Mouse (Mus musculus): ENCODE measurements around the gene Adra2a.

The Adra2a gene

GRCm38 (mm10) chr19:54076362-54077349 lies 32.7 kb downstream of the Adra2a start:
- no peak for DNase-seq (ENCODE audit: low spot score)

- no peak for DNase-seq (ENCODE audit: low spot score)
Observed at GRCm38 (mm10) chr19:54081303-54081702, 37.4 kb downstream of the Adra2a start.

GRCm38 (mm10) chr19:54081716-54082165 lies 37.8 kb downstream of the Adra2a start:
- no peak for DNase-seq (ENCODE audit: low spot score)

DNA sequence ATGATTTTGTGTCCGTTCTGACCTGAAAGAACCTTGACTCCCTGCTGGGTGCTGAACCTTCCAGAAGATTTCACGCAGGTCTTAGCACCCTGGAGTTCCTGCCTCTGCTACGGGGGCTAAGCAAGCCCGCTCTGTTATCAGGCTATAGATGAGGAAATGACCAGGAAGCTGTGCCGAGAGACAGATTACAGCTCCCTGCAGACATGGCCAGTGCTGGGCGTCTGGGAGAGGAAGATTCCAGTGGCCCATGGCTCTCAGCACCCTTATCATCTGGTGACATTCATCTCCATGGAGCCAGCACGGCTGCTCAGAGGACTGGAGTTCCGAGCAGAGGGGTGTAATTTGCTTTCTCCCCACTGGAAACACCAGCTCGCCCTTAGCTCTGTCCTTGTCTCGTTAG lies 43.4 kb downstream of the Adra2a start:
- DNase-seq (ENCODE audit: low spot score) = no peak

DNA sequence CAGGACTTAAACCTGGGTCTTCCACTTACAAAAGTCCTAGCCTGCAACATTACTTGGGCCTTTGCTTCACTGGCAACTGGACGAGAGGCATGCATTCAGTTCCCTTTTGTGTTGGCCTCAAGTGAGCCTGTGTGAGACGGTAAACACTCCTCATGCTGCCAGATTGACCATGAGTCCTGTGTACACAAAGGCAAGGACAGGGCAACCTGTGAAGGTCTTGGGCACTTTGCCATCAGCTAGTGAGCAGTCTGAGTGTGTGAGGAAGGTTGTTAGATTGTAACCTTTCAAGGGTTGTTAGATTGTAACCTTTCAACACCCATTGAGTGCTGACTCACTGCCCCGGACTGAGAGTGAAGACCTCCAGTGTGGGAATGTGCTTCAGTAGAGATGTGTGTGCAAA lies 49.6 kb downstream of the Adra2a start:
- no peak for DNase-seq (ENCODE audit: low spot score)

DNA sequence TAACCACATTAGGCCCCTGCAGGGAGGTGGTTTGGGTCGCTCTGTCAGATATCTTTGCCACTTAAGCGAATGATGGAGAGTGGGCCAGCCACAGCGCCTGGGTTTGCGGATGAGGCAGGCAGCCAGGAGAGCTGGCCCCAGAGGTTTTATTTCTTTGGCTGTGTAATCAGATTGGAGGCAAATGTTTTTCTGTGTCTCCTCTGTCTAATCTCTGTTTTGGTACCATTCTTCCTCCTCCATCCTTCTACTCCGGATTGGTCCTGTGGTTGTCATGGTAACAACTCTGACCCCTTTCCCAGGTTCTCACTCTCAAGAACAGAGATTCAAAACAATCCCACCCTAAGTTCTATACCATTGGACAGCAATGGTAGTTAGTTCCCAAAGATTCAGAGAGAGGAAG lies 51.8 kb downstream of the Adra2a start:
- DNase-seq (ENCODE audit: low spot score) = no peak

DNA sequence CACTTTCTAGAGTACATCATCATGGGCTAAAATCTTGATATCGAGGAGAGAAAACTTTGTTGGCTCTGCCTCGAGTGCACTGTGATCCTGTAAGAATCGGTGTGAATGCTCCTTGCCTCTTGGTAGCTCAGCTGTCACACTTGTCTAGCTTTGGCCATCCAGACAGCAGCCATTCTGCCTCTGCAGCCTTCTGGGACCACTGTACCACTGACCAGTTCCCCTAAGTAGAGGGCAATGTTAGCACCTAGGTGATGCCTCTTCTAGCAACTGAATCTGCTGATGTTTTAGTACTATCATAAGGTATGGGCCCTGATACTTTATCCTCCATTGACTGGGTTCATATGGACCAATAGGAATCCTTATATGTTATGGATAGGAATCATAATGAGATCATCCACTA lies 54.4 kb downstream of the Adra2a start:
- DNase-seq (ENCODE audit: low spot score) = no peak

Measured in MN1 (cell line).